Mouse (Mus musculus): ENCODE measurements at regions not wholly inside any gene's neighbourhood (a gene's known extent, or its start where the extent isn't known, plus 50 kb on each side); places are given as distances from the start of the nearest gene placed in this dataset.

- DNase-seq (ENCODE audit: low spot score in 2 of 2): no peak
Observed at GRCm38 (mm10) chr1:193650275-193650674, 280.2 kb upstream of the Camk1g start.

- no peak for DNase-seq (ENCODE audit: low spot score in 2 of 2)
Observed at GRCm38 (mm10) chr1:193649400-193649799, 279.3 kb upstream of the Camk1g start.

GRCm38 (mm10) chr1:193647371-193648270 is 277.5 kb upstream of the Camk1g start:
- DNase-seq (ENCODE audit: low spot score in 2 of 2): no peak

GRCm38 (mm10) chr1:193644506-193644905 is 274.4 kb upstream of the Camk1g start:
- DNase-seq (ENCODE audit: low spot score in 2 of 2): no peak

GRCm38 (mm10) chr1:193636451-193636850 is 266.4 kb upstream of the Camk1g start:
- no peak for DNase-seq (ENCODE audit: low spot score in 2 of 2)

- no peak for DNase-seq (ENCODE audit: low spot score in 2 of 2)
Observed at GRCm38 (mm10) chr1:193632115-193632514, 262.0 kb upstream of the Camk1g start.

- no peak for DNase-seq (ENCODE audit: low spot score in 2 of 2)
Observed at GRCm38 (mm10) chr1:193629887-193630286, 259.8 kb upstream of the Camk1g start.

GRCm38 (mm10) chr1:193626924-193627849 is 257.1 kb upstream of the Camk1g start:
- DNase-seq (ENCODE audit: low spot score in 2 of 2): no peak

- peak; percentile 26 to 35 for DNase-seq (ENCODE audit: low spot score in 2 of 2)
Observed at GRCm38 (mm10) chr1:193625101-193625956, 255.2 kb upstream of the Camk1g start.

- DNase-seq (ENCODE audit: low spot score in 2 of 2): no peak
Observed at GRCm38 (mm10) chr1:193623571-193623970, 253.5 kb upstream of the Camk1g start.

- no peak for DNase-seq (ENCODE audit: low spot score in 2 of 2)
Observed at GRCm38 (mm10) chr1:193618250-193618649, 248.2 kb upstream of the Camk1g start.

GRCm38 (mm10) chr1:193610471-193610870 is 240.4 kb upstream of the Camk1g start:
- DNase-seq (ENCODE audit: low spot score in 2 of 2): no peak

- no peak for DNase-seq (ENCODE audit: low spot score in 2 of 2)
Observed at GRCm38 (mm10) chr1:193599895-193600294, 229.8 kb upstream of the Camk1g start.

GRCm38 (mm10) chr1:193599163-193599562 is 229.1 kb upstream of the Camk1g start:
- DNase-seq (ENCODE audit: low spot score in 2 of 2): no peak

- DNase-seq (ENCODE audit: low spot score in 2 of 2): no peak
Observed at GRCm38 (mm10) chr1:193590301-193590829, 220.3 kb upstream of the Camk1g start.

- peak; percentile 59 to 62 for DNase-seq (ENCODE audit: low spot score in 2 of 2)
Observed at GRCm38 (mm10) chr1:193588477-193589464, 218.7 kb upstream of the Camk1g start.

GRCm38 (mm10) chr1:193587317-193587716 is 217.2 kb upstream of the Camk1g start:
- DNase-seq (ENCODE audit: low spot score in 2 of 2): no peak

GRCm38 (mm10) chr1:193586896-193587295 is 216.8 kb upstream of the Camk1g start:
- DNase-seq (ENCODE audit: low spot score in 2 of 2): no peak

GRCm38 (mm10) chr1:193583791-193584190 is 213.7 kb upstream of the Camk1g start:
- no peak for DNase-seq (ENCODE audit: low spot score in 2 of 2)
